Mouse (Mus musculus) myocyte (in vitro differentiated cells): ENCODE measurements around the gene Fam69a. TPM values are rescaled to one million over a fixed set of nuclear protein-coding genes. Genes with fewer than 3 reads are reported as not detected.
A peak's percentile ranks its signal among the peaks of the same experiment; 100 is the strongest.

Source experiments
- H3K27me3 ChIP-seq: one replicate; pipeline ENCODE4 v1.6.1; 2011; ENCODE audit not compliant: control insufficient read depth, insufficient read depth, insufficient read length
- H3K36me3 ChIP-seq: one replicate; pipeline ENCODE4 v1.6.1; 2011; ENCODE audit not compliant: control insufficient read depth, insufficient read depth
- H3K4me2 ChIP-seq: one replicate; pipeline ENCODE4 v1.6.1; 2011; ENCODE audit warnings: low read depth, control low read depth
- H3K4me3 ChIP-seq: one replicate; pipeline ENCODE4 v1.5.1; 2011; ENCODE audit warnings: mild to moderate bottlenecking, control low read depth, moderate library complexity
- H3K79me2 ChIP-seq: one replicate; pipeline ENCODE4 v1.6.1; 2011; ENCODE audit not compliant: control insufficient read depth, insufficient read depth
- H3ac ChIP-seq: one replicate; pipeline ENCODE4 v1.6.1; 2011; ENCODE audit not compliant: control insufficient read depth, insufficient read length
- CEBPB ChIP-seq: IDR thresholded peaks from 2 replicates; pipeline ENCODE4 v1.6.1; 2011; ENCODE audit warnings: mild to moderate bottlenecking, moderate library complexity; ENCODE audit not compliant: poor library complexity, insufficient read depth, severe bottlenecking
- E2F4 ChIP-seq: IDR thresholded peaks from one replicate; pipeline ENCODE4 v1.6.1; 2011; ENCODE audit warnings: mild to moderate bottlenecking, control low read depth, moderate library complexity; ENCODE audit not compliant: insufficient read depth
- MAX ChIP-seq: IDR thresholded peaks from one replicate; pipeline ENCODE4 v1.6.1; 2011; ENCODE audit warnings: low read depth, mild to moderate bottlenecking, control low read depth
- MYOD1 ChIP-seq, 3 experiments: IDR thresholded peaks; one replicate each; pipeline ENCODE4 v1.6.1; 2011; ENCODE audit warnings: control low read depth in 2 of 3, low read depth in 2 of 3, mild to moderate bottlenecking in 2 of 3, moderate library complexity in 1 of 3; ENCODE audit not compliant: insufficient read length in 2 of 3, control insufficient read depth in 1 of 3
- MYOG ChIP-seq, 3 experiments: IDR thresholded peaks; one replicate each; pipeline ENCODE4 v1.6.1; 2011; ENCODE audit warnings: control low read depth in 2 of 3, low read depth in 2 of 3, mild to moderate bottlenecking in 2 of 3; ENCODE audit not compliant: insufficient read length in 2 of 3, control insufficient read depth in 1 of 3, insufficient read depth in 1 of 3
- POLR2A ChIP-seq: IDR thresholded peaks from one replicate; pipeline ENCODE4 v1.6.1; 2011; ENCODE audit warnings: low read depth, mild to moderate bottlenecking, control low read depth, moderate library complexity; ENCODE audit not compliant: insufficient read length
- POLR2AphosphoS2 ChIP-seq: IDR thresholded peaks from one replicate; pipeline ENCODE4 v1.6.1; 2011; ENCODE audit warnings: low read depth, control low read depth; ENCODE audit not compliant: insufficient read length
- REST ChIP-seq: IDR thresholded peaks from one replicate; pipeline ENCODE4 v1.6.1; 2011; ENCODE audit warnings: mild to moderate bottlenecking, control low read depth, moderate library complexity; ENCODE audit not compliant: insufficient read depth, insufficient read length
- SRF ChIP-seq: IDR thresholded peaks from one replicate; pipeline ENCODE4 v1.6.1; 2011; ENCODE audit warnings: low read depth; ENCODE audit not compliant: control insufficient read depth, insufficient read length
- TCF12 ChIP-seq: IDR thresholded peaks from one replicate; pipeline ENCODE4 v1.6.1; 2011; ENCODE audit warnings: mild to moderate bottlenecking, control low read depth; ENCODE audit not compliant: poor library complexity, insufficient read depth, severe bottlenecking
- TCF3 ChIP-seq: IDR thresholded peaks from one replicate; pipeline ENCODE4 v1.6.1; 2011; ENCODE audit warnings: low read depth, control low read depth; ENCODE audit not compliant: insufficient read length
- USF1 ChIP-seq: IDR thresholded peaks from one replicate; pipeline ENCODE4 v1.6.1; 2011; ENCODE audit warnings: low read depth, mild to moderate bottlenecking, control low read depth, moderate library complexity
- polyA plus RNA-seq: library from polyadenylated mRNA; unstranded; fragments of >200 nt; fragmentation: generic; extraction: Trizol; gene quantifications from one replicate; pipeline ENCODE4 v1.2.1, GENCODE M21; 2012; ENCODE audit warnings: missing spikeins

Gene Fam69a
- polyA plus RNA-seq, 1 experiment, result 8.2 TPM

- H3K36me3 ChIP-seq, result no peaks in the 10 kb centered on the region
- TF ChIP-seq SRF (no peak), MYOG (IDR thresholded peaks at IDR 0.05; ENCODE audit: control insufficient read depth in 1 of 3, insufficient read depth in 1 of 3, insufficient read length in 2 of 3, low read depth in 2 of 3) (no peak), E2F4 (no peak), MYOD1 (IDR thresholded peaks at IDR 0.05; ENCODE audit: control insufficient read depth in 1 of 3, insufficient read length in 2 of 3, low read depth in 2 of 3) (no peak), POLR2AphosphoS2 (no peak), TCF3 (no peak), CEBPB (no peak), MAX (no peak), TCF12 (no peak), REST (no peak), USF1 (no peak), POLR2A (no peak)
- peak overlapping the region; percentile 21 for H3K4me3 ChIP-seq
- H3ac ChIP-seq, result no peak overlapping the region
- no peaks in the 10 kb centered on the region for H3K27me3 ChIP-seq
- H3K79me2 ChIP-seq, result no peaks in the 10 kb centered on the region
- peak overlapping the region; percentile 84 for H3K4me2 ChIP-seq
Measured at GRCm38 (mm10) chr5:108000776-108001548, 14.1 kb upstream of the Fam69a start.

DNA sequence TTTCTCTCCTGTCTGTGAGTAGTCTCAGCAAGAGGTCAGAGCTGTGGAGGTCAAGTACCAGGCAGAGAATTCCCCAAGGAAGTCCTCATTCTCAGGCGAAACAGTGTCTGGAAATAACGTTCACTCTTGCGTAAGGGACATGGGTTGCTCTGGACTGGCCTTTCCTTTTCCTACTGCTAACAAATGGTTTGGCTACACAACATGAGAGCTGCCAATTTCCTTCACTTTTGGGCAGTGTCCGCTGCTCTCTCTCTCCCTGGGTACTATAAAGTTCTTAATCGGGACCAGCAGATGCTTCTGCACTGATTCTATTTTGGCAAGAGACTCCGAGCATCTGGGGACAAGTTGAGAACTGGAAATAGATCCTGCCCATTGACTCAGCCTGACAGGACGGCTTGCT lies 10.8 kb upstream of the Fam69a start:
- H3K36me3 ChIP-seq, result no peaks in the 10 kb centered on the region
- no peaks in the 10 kb centered on the region for H3K27me3 ChIP-seq
- no peak overlapping the region for H3ac ChIP-seq
- no peaks in the 10 kb centered on the region for H3K79me2 ChIP-seq
- no peak overlapping the region for H3K4me2 ChIP-seq
- H3K4me3 ChIP-seq, result no peak overlapping the region
- TF ChIP-seq TCF3 (no peak), SRF (no peak), E2F4 (no peak), REST (no peak), MYOG (IDR thresholded peaks at IDR 0.05; ENCODE audit: control insufficient read depth in 1 of 3, insufficient read depth in 1 of 3, insufficient read length in 2 of 3, low read depth in 2 of 3) (peak in 1 of 3 experiments; percentile 29), POLR2AphosphoS2 (no peak), CEBPB (0 out of 2 replicates have a peak, but pooled peaks have one; percentile 7), USF1 (no peak), MYOD1 (IDR thresholded peaks at IDR 0.05; ENCODE audit: control insufficient read depth in 1 of 3, insufficient read length in 2 of 3, low read depth in 2 of 3) (peak in 1 of 3 experiments; percentile 11), POLR2A (no peak), MAX (no peak), TCF12 (no peak)

- Histone ChIP-seq H3K4me2 (peak overlapping the region; percentile 70), H3K27me3 (no peaks in the 10 kb centered on the region), H3K36me3 (no peaks in the 10 kb centered on the region), H3ac (no peak overlapping the region), H3K4me3 (no peak overlapping the region), H3K79me2 (no peaks in the 10 kb centered on the region)
- TF ChIP-seq MAX (no peak), POLR2A (no peak), SRF (no peak)
Measured at GRCm38 (mm10) chr5:107995936-107996335, 9.1 kb upstream of the Fam69a start.

GRCm38 (mm10) chr5:107987835-107988251 lies 958 bp upstream of the Fam69a start:
- no peaks in the 10 kb centered on the region for H3K36me3 ChIP-seq
- peak overlapping the region; percentile 93 for H3ac ChIP-seq
- H3K4me3 ChIP-seq, result peak overlapping the region; percentile 39
- H3K27me3 ChIP-seq, result no peaks in the 10 kb centered on the region
- TF ChIP-seq MYOD1 (IDR thresholded peaks at IDR 0.05; ENCODE audit: control insufficient read depth in 1 of 3, insufficient read length in 2 of 3, low read depth in 2 of 3) (no peak), TCF3 (no peak), POLR2AphosphoS2 (no peak), SRF (peak; percentile 91), REST (no peak)
- H3K4me2 ChIP-seq, result peak overlapping the region; percentile 76
- H3K79me2 ChIP-seq, result no peaks in the 10 kb centered on the region

GRCm38 (mm10) chr5:107986255-107986966 lies 474 bp downstream of the Fam69a start:
- TF ChIP-seq TCF12, result no peak
- TF ChIP-seq USF1, result no peak
- TF ChIP-seq MYOD1 (IDR thresholded peaks at IDR 0.05; ENCODE audit: control insufficient read depth in 1 of 3, insufficient read length in 2 of 3, low read depth in 2 of 3), result peak in 1 of 3 experiments; percentile 43
- Histone ChIP-seq H3K4me2 (peak overlapping the region; percentile 89), H3K79me2 (peaks cover under 1% of the 10 kb centered on the region), H3K4me3 (peak overlapping the region; percentile 39), H3K27me3 (no peaks in the 10 kb centered on the region), H3ac (peak overlapping the region; percentile 93), H3K36me3 (no peaks in the 10 kb centered on the region)
